Mouse (Mus musculus) ES-E14 (cell line): ENCODE results near the gene Arhgap20. TPM values are rescaled to one million over a fixed set of nuclear protein-coding genes. Genes with fewer than 3 reads are reported as not detected.

Source experiments
- DNase-seq: peaks from one replicate; pipeline ENCODE4 v3.0.0-alpha.2; 2013; ENCODE audit warnings: low read depth, low spot score
- H3K27ac ChIP-seq: 2 replicates; pipeline ENCODE4 v1.5.1; 2012; ENCODE audit warnings: low read depth, mild to moderate bottlenecking, low read length, moderate library complexity, mixed read lengths; ENCODE audit not compliant: poor library complexity, insufficient read depth, severe bottlenecking
- H3K36me3 ChIP-seq: 2 replicates; pipeline ENCODE4 v1.6.1; 2012; ENCODE audit warnings: mild to moderate bottlenecking, low read length, moderate library complexity, mixed read lengths; ENCODE audit not compliant: control insufficient read depth, poor library complexity, insufficient read depth, severe bottlenecking
- H3K4me1 ChIP-seq, 2 experiments: fragments of 150-350 bp in 1 of 2; sonication (generic) in 1 of 2; 2 replicates each; pipeline ENCODE4 v1.6.1; 2012; ENCODE audit warnings: low read length in 2 of 2, mild to moderate bottlenecking in 1 of 2, mixed read lengths in 1 of 2; ENCODE audit not compliant: control insufficient read depth in 2 of 2, insufficient read depth in 2 of 2, poor library complexity in 1 of 2
- H3K4me3 ChIP-seq, 2 experiments: fragments of 150-350 bp in 1 of 2; sonication (generic) in 1 of 2; 2 replicates each; pipeline ENCODE4 v1.5.1; 2012; ENCODE audit warnings: low read length in 2 of 2, low read depth in 1 of 2, mild to moderate bottlenecking in 1 of 2, mixed read lengths in 1 of 2; ENCODE audit not compliant: insufficient read depth in 1 of 2, poor library complexity in 1 of 2, severe bottlenecking in 1 of 2
- H3K9ac ChIP-seq: 2 replicates; pipeline ENCODE4 v1.6.1; 2012; ENCODE audit warnings: low read depth, mild to moderate bottlenecking, low read length, mixed read lengths; ENCODE audit not compliant: poor library complexity, insufficient read depth, severe bottlenecking
- H3K9me3 ChIP-seq: fragments of 150-350 bp; sonication (generic); 2 replicates; pipeline ENCODE4 v1.6.1; 2012; ENCODE audit warnings: low read depth, mild to moderate bottlenecking, low read length; ENCODE audit not compliant: control insufficient read depth, insufficient read depth
- CHD2 ChIP-seq: IDR thresholded peaks from 2 replicates; pipeline ENCODE4 v1.6.1; 2014; ENCODE audit warnings: mild to moderate bottlenecking, low read depth, low read length, inconsistent platforms
- HCFC1 ChIP-seq: IDR thresholded peaks from 2 replicates; pipeline ENCODE4 v1.6.1; 2012; ENCODE audit warnings: low read length, inconsistent platforms, borderline replicate concordance; ENCODE audit not compliant: insufficient read depth
- MAFK ChIP-seq: IDR thresholded peaks from 2 replicates; pipeline ENCODE4 v1.6.1; 2014; ENCODE audit warnings: mild to moderate bottlenecking, low read depth, low read length, inconsistent platforms; ENCODE audit not compliant: insufficient read depth
- ZC3H11A ChIP-seq: IDR thresholded peaks from 2 replicates; pipeline ENCODE4 v1.6.1; 2012; ENCODE audit warnings: low read depth, mild to moderate bottlenecking, inconsistent platforms, low read length, borderline replicate concordance
- ZNF384 ChIP-seq: IDR thresholded peaks from 2 replicates; pipeline ENCODE4 v1.6.1; 2012; ENCODE audit warnings: low read depth, low read length, inconsistent platforms
- in situ Hi-C, 2 experiments: fragments of 600-800 bp; cut with MboI; formaldehyde crosslinking; loops; one replicate each; pipeline ENCODE4 v1.15.1; 2025; ENCODE audit warnings: low sequenced_read_pairs in 2 of 2, inconsistent platforms in 1 of 2; ENCODE audit not compliant: unreplicated experiment in 2 of 2
- total RNA-seq: library from RNA; depleted of rRNA; stranded (reverse); fragments of 300-350 nt; gene quantifications from 2 replicates; pipeline ENCODE4 v1.2.3, GENCODE M21; 2012

Arhgap20 gene
- total RNA-seq, 1 experiment, result 0.31 TPM

- Histone ChIP-seq H3K4me1 (no peaks in the 10 kb centered on the region), H3K4me3 (no peak overlapping the region), H3K36me3 (no peaks in the 10 kb centered on the region), H3K9me3 (no peaks in the 10 kb centered on the region), H3K27ac (no peak overlapping the region), H3K9ac (no peak overlapping the region)
- TF ChIP-seq ZC3H11A, result no peak
- TF ChIP-seq HCFC1, result no peak
- no peak for TF ChIP-seq ZNF384
- no peak for TF ChIP-seq CHD2
- TF ChIP-seq MAFK, result no peak
- DNase-seq, result no peak
- in situ Hi-C loops, result no loop called here
Observed at GRCm38 (mm10) chr9:51788466-51788865, 23.3 kb downstream of the Arhgap20 start.

- no peak overlapping the region for H3K4me3 ChIP-seq
- in situ Hi-C loops, result no loop called here
- no peaks in the 10 kb centered on the region for H3K9me3 ChIP-seq
- no peak overlapping the region for H3K9ac ChIP-seq
- TF ChIP-seq ZNF384 (no peak), CHD2 (no peak), ZC3H11A (no peak), MAFK (no peak), HCFC1 (no peak)
- no peak overlapping the region for H3K27ac ChIP-seq
- DNase-seq, result no peak
- H3K36me3 ChIP-seq, result no peaks in the 10 kb centered on the region
- H3K4me1 ChIP-seq, result no peaks in the 10 kb centered on the region
Observed at GRCm38 (mm10) chr9:51795206-51795605, 30.1 kb downstream of the Arhgap20 start.

- in situ Hi-C loops, result no loop called here
- H3K36me3 ChIP-seq, result no peaks in the 10 kb centered on the region
- H3K9me3 ChIP-seq, result no peaks in the 10 kb centered on the region
- H3K27ac ChIP-seq, result no peak overlapping the region
- H3K4me1 ChIP-seq, result no peaks in the 10 kb centered on the region
- no peak for TF ChIP-seq MAFK
- TF ChIP-seq CHD2, result no peak
- TF ChIP-seq HCFC1, result no peak
- no peak for TF ChIP-seq ZC3H11A
- TF ChIP-seq ZNF384, result no peak
- DNase-seq, result no peak
- H3K9ac ChIP-seq, result no peak overlapping the region
- H3K4me3 ChIP-seq, result no peak overlapping the region
Observed at GRCm38 (mm10) chr9:51798251-51798650, 33.1 kb downstream of the Arhgap20 start.

DNA sequence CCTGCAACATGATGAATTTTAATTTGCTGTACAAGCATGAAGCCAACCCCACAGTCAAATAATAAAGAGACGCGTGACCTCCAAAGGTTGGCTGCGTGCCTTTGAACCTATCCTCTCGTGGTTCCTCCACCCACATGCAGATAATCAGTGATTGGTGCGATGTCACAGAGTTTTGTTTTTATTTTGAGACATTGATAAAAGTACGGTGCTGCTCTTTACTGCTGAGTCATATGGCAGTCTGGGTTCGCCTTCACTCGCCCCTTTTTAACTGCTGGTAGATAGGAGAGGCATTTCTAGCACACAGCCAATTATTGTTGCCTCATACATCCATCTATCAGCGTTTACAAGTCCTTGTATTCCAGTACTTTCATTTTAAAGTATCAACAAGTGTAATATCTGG lies 34.0 kb downstream of the Arhgap20 start:
- no peaks in the 10 kb centered on the region for H3K36me3 ChIP-seq
- no peak overlapping the region for H3K9ac ChIP-seq
- TF ChIP-seq ZC3H11A (no peak), ZNF384 (no peak), MAFK (no peak), CHD2 (no peak), HCFC1 (no peak)
- H3K27ac ChIP-seq, result no peak overlapping the region
- no peak overlapping the region for H3K4me3 ChIP-seq
- no peaks in the 10 kb centered on the region for H3K4me1 ChIP-seq
- no peak for DNase-seq
- H3K9me3 ChIP-seq, result no peaks in the 10 kb centered on the region
- in situ Hi-C loops, result no loop called here

DNA sequence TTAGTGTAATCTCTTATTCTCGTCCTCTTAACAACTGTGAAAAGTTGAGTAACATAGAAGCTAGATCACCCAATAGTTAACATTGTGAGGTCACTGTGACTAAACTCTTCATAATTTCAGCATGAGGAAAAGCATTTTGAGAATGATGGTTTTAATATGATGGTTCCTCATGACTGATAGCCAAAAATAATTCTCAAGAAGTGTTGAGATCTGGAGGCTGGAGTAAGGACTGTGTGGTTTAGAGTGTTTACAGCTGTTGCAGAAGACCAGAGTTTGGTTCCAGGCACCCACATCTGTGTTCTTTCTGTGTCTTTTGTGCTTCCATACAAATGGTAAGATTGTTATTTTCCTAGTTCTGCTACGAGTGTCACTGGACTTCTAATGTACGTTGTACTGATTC lies 42.1 kb downstream of the Arhgap20 start:
- in situ Hi-C loops, result no loop called here
- DNase-seq, result no peak
- no peaks in the 10 kb centered on the region for H3K4me1 ChIP-seq

More for the DNA sequence above, 42.1 kb downstream of the Arhgap20 start:
- H3K36me3 ChIP-seq, result no peaks in the 10 kb centered on the region
- TF ChIP-seq HCFC1 (no peak), ZNF384 (no peak), MAFK (no peak), CHD2 (no peak), ZC3H11A (no peak)
- H3K27ac ChIP-seq, result no peak overlapping the region
- H3K4me3 ChIP-seq, result no peak overlapping the region
- H3K9me3 ChIP-seq, result no peaks in the 10 kb centered on the region
- no peak overlapping the region for H3K9ac ChIP-seq
